Mouse (Mus musculus): Measurements from ENCODE around the gene Ccnyl1. TPM values are rescaled to one million over a fixed set of nuclear protein-coding genes. Genes with fewer than 3 reads are reported as not detected.

Ccnyl1 gene
- polyA plus RNA-seq, 1 experiment, result 81.3 TPM

- TF ChIP-seq GATA1 (IDR thresholded peaks at IDR 0.05; ENCODE audit: low read length), result no peak
These were observed 41.2 kb downstream of the Ccnyl1 start for GRCm38 (mm10) chr1:64731341-64732020.

DNA sequence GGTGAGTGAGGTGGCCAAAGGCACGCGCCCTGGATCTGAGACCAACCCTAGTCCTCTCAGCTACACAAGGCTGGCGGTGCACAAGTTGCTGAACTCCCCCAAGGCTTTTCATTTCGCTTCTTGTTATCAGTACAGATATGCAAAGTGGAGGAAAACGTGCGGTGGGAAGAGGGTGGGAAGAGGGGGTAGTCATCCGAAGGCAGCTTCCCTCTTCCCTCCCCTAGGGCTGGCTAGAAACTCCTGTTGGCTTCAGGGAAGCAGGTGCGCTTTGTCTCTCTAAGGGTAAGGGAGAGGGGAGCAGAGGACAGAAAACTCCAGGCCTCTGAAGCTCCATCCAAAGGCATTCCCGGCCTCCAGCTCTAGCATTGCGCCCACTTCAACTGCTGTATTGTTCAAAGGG is 41.9 kb downstream of the Ccnyl1 start:
- no peak for TF ChIP-seq GATA1 (IDR thresholded peaks at IDR 0.05; ENCODE audit: low read length)

DNA sequence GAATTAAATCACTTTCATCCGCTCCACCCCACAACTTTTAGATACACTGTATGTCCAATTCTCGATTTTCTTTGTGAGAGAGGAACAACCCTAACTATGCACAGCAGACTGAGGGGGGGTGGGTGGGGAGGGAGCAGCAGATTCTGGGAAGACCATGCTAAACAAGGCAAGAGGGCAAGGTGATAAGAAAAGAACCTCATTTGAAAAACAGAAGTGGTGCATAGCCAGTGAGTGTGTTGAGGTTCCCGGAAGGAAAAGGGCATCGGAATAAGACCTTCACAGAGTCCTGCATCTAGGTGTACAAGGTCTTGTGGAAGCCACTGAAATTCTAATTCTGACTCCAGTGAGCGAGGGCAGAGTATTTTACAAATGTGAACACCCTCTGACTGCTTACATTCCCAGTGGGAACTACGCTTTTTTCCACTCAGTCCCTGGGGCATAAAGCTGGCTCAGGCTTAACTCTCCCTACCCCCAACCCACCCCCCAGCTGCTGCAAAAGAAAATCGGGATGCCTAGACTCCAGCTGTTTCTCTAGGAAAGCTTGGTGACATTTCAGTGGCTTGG is 42.5 kb downstream of the Ccnyl1 start:
- TF ChIP-seq GATA1 (IDR thresholded peaks at IDR 0.05; ENCODE audit: low read length), result no peak

DNA sequence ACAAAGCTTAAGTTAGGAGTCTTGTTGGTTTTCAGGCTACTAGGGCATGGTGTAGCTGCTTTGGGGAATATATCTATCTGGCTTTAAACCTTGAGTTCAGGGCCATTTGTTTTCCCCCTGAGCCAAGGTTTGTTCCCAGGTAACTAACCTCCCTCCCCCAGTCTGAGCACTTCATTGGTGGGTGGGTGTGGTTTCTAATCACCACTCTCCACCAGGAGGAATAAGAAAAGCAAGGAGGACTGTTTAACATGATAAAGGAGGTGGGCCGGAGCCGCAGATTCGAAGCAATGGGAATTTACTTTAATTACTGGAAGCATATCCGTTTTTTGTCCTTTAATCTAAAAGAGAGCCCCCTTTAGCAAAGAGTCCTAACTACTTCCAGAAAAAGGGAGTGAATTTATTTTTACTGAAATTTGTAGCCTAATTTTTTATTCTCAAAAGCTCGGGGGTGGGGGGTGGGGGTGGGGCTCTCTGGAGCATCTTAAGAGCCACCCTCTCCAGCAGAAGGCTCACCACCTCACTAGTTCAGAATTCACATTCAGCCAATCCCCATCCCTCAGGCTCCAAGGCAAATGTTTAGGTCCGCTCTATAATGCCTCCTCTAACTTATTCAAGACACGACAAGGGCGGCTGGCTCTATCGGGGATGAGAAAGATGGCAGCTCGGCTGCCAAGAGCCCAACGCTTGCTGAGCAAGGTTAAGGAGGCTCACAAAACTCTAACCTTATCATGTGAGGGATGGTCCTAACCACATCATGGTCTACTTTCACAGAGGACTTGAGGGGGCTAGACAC is 43.4 kb downstream of the Ccnyl1 start:
- TF ChIP-seq GATA1 (IDR thresholded peaks at IDR 0.05; ENCODE audit: low read length), result no peak

DNA sequence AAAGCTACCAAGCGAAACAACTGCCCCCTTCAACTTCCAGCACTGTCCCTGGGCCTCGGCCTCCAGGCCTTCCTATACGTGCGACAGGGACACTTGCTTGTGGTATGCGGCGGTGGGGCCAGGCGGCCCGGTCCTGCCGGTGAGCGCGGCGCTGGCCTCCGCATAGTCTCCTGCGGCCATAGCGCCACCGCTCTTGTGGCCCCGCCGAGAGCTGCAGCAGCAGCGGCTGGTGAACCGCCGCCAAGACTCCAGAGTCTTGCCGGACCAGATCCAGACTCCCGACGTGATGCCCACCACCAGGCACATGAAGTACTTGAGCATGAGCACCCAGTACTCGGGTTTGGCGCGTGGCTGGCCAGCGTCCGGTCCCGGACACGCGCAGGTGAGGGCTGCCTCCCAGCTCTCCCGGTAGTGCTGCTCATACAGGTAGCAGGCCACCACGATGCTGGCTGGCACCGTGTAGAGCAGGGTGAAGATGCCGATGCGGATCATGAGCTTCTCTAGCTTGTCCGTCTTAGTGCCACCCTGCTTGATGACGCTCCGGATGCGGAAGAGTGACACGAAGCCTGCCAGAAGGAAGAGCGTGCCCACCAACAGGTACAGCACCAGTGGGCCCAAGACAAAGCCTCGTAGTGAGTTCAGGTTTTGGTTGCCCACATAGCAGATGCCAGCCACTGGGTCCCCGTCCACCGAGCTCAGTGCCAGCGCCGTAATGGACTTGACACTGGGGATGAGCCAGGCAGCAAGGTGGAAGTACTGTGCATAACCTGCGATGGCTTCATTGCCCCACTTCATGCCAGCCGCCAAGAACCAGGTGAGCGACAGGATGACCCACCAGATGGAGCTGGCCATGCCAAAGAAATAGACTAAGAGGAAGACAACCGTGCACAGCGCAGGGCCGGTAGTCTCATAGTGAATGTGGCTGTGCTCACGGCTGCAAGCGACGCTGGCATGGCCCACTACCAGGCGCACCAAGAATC is 44.8 kb downstream of the Ccnyl1 start:
- no peak for TF ChIP-seq GATA1 (IDR thresholded peaks at IDR 0.05; ENCODE audit: low read length)

- TF ChIP-seq GATA1 (IDR thresholded peaks at IDR 0.05; ENCODE audit: low read length), result no peak
These were observed 45.8 kb downstream of the Ccnyl1 start for GRCm38 (mm10) chr1:64735781-64736680.

GRCm38 (mm10) chr1:64736681-64737501 is 46.6 kb downstream of the Ccnyl1 start:
- TF ChIP-seq GATA1 (IDR thresholded peaks at IDR 0.05; ENCODE audit: low read length), result no peak

DNA sequence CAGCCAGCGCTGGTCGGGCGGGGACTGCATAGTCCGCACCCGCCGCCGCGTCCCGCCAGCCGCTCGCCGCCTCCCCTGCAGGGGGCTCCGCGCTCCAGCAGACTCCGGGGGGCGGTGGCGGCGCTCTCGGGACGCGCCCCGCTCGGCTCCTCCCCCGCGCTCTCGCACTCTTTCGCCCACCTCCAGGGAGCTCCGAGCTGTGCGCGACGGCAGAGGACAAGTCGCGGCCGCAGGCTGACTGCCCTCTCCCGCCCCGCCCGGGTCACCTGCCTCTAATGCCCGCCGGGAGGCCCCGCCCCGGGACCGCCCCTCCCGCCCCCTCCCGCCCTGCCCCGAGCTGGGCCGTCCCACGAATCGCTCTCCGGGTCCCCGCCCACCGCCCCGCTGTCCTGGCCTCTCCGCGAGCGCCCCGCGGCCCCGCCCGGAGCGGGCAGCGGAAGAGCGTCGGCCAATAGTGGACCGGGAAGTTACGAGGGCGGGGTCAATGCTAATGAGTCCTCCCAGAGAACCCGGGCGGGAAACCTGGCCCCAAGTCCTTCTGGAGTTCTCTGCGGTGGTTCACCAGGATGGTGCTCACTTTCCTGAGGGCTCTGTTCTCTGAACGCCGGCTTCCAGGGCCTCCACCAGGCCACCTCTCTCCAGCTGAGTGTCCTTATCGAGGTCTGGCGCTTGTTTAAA is 47.4 kb downstream of the Ccnyl1 start, which contains the start of gene Fzd5:
TSS of gene Fzd5 (minus strand) at position 250 of the 678 bp plus-strand sequence.
- TF ChIP-seq GATA1 (IDR thresholded peaks at IDR 0.05; ENCODE audit: low read length), result no peak

DNA sequence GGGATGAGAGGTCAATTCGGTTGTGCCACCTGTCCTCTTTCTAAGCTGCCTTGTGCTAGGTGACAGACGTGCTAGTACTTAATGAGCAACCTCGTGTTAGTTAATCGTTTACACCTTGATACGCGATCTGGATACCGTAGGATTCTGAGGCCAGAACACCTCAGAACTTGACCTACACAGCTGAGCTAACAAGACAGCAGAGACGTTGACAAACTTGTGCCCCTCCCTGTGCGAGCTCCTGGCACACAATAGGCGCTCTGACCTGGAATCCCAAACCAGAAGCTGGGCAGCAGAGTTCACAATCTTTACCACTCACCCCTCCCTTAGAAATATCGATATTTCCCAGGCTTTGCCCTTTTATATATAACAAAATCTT is 47.9 kb downstream of the Ccnyl1 start:
- no peak for TF ChIP-seq GATA1 (IDR thresholded peaks at IDR 0.05; ENCODE audit: low read length)

DNA sequence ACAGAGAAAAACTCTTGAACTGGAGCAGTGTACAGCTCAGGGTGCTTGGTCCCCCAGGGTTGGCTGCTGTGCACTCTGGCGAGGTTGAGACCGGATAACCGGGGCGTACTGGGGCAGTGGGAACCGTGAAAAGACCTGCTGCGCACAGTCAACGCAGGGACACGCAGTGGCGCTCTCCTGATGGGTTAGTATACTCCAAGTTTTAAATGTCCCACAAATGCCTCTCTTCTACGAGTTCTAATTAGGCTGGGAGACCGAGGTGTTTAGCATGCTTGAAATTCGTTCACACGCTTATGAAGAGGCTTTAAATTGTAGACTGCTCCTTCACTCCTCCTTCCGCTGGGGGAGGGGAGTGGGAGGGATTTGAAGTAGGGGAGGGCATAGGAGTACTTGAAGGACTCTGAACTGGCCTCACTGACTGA is 48.4 kb downstream of the Ccnyl1 start:
- TF ChIP-seq GATA1 (IDR thresholded peaks at IDR 0.05; ENCODE audit: low read length), result no peak

DNA sequence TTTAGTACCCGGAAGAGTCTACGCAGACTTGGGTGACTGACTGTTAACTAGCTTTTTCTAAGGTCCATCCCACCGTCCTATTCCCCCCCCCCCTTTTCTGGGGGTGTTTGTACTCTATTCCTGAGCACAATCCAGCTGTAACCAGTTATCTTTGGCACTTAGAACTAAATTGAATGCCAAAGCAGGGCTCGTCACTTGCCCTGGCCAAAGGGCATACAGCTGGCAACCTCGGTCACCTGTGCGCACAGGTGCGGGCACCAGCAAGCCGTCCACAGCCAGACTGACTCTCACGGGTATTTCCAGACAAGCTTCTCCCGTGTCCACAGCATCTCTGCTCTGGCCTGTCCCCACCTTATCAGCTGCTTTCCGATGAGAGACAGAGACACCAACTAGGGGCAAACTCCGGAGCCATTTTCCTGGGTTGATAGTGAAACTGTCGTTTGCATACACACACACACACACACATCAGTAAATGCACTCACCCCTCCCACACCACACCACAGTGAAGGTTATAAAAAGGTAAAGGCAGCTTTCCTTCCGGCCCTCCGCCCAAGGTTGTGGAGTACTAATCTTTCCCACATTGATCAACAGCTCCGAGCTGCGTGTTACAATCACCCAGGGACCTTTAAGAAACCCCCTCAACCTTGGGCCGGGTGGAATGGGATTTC is 52.6 kb downstream of the Ccnyl1 start:
- TF ChIP-seq GATA1 (IDR thresholded peaks at IDR 0.05; ENCODE audit: low read length), result no peak

- TF ChIP-seq GATA1 (IDR thresholded peaks at IDR 0.05; ENCODE audit: low read length), result no peak
These were observed 54.4 kb downstream of the Ccnyl1 start for GRCm38 (mm10) chr1:64744616-64745015.

Data from G1E-ER4 (cell line).